ENCODE assay signal across 10 mouse cellular contexts in genomic region chr6:90507443-90507842, GRCm38 (mm10). TPM values are rescaled to one million over a fixed set of nuclear protein-coding genes. Genes with fewer than 3 reads are reported as not detected.
DNase-seq lines count a peak whose midpoint lies in the region; ATAC-seq and TF ChIP-seq lines count a peak whose summit lies in the region.
"Had no signal": no experiment of that assay in that cellular context is flagged by ENCODE, and none has a peak within 500 bp of the region (broad histone marks: within the 10 kb centered on the region; RNA-seq: fewer than 3 reads in every experiment).

No protein-coding gene starts in this region.

- no peaks in the 10 kb centered on the region for H3K9me3 ChIP-seq in limb, embryonic 13.5 days

- TF ChIP-seq CTCF in heart, adult 2 months (IDR thresholded peaks at IDR 0.05): no peak

- no peaks in the 10 kb centered on the region for H3K27me3 ChIP-seq in heart, adult 2 months (ENCODE audit: control insufficient read depth, insufficient read depth, low read length)
- no peaks in the 10 kb centered on the region for H3K27me3 ChIP-seq in limb, embryonic 13.5 days

- peak overlapping the region; percentile 15; the same call in 1 of the 2 replicates for H3K9ac ChIP-seq in heart, adult 2 months (ENCODE audit: low read depth, low read length)
- H3K9ac ChIP-seq in limb, embryonic 13.5 days: no peak overlapping the region

- intact Hi-C loops in heart, adult 2 months (cut with DNase I): loop anchor here (1.0 kb wide), 1 partner anchor 44 kb away; no protein-coding TSS in a partner anchor

- H3K27ac ChIP-seq in heart, adult 2 months: peak overlapping the region; percentile 76
- peak overlapping the region; percentile 82; the same call in 1 of the 2 replicates for H3K27ac ChIP-seq in limb, embryonic 13.5 days

- ATAC-seq in limb, embryonic 13.5 days (ENCODE audit: low FRiP score, low read depth): no peak
- ATAC-seq in CD4-positive, CD25-positive, alpha-beta regulatory T cell, adult 4 months: no peak
- ATAC-seq in granulocyte monocyte progenitor cell, adult 5-6 weeks (replicated peaks; ENCODE audit: poor library complexity, severe bottlenecking): no peak

- peak overlapping the region; percentile 30; the same call in 1 of the 2 replicates for H3K4me2 ChIP-seq in limb, embryonic 13.5 days (replicated peaks)

- peaks cover 15% of the 10 kb centered on the region for H3K4me1 ChIP-seq in heart, adult 2 months (ENCODE audit: control insufficient read depth, insufficient read depth, low read length)
- H3K4me1 ChIP-seq in limb, embryonic 13.5 days: peaks cover 36% of the 10 kb centered on the region

- no peaks in the 10 kb centered on the region for H3K79me2 ChIP-seq in heart, adult 2 months (replicated peaks; ENCODE audit: control insufficient read depth, insufficient read depth, low read length)

- no peak for DNase-seq in heart, adult 2 months
- no peak for DNase-seq in heart, postnatal 4 days
- DNase-seq in kidney, postnatal 14 days: peak; percentile 18
- DNase-seq in kidney, adult 8-10 months: no peak
- peak; percentile 39 for DNase-seq in R1 (ENCODE audit: low read depth, low spot score)

- no peak for TF ChIP-seq POLR2A in heart, adult 2 months (IDR thresholded peaks at IDR 0.05; ENCODE audit: insufficient read depth, low read depth, low read length)

- no peak for TF ChIP-seq EP300 in heart, adult 2 months (IDR thresholded peaks at IDR 0.05; ENCODE audit: insufficient read depth, low read depth, low read length)

- peaks cover 7% of the 10 kb centered on the region; the same call in 1 of the 2 replicates for H3K36me3 ChIP-seq in heart, adult 2 months (ENCODE audit: control insufficient read depth, insufficient read depth, low read length)
- H3K36me3 ChIP-seq in limb, embryonic 13.5 days: no peaks in the 10 kb centered on the region

- no peak overlapping the region for H3K4me3 ChIP-seq in heart, adult 2 months
- H3K4me3 ChIP-seq in limb, embryonic 13.5 days: no peak overlapping the region
- H3K4me3 ChIP-seq: megakaryocyte, embryonic 14.5 days had no signal

RNA-seq across cellular contexts. Expression of gene Aldh1l1, which starts 21.2 kb away (rescaled TPM):
- 1 to 10 TPM; 2.5 to 3.7 TPM for total RNA-seq in heart, adult 2 months (2021)
- 3.2 and 7.5 TPM in 2 replicates for polyA plus RNA-seq in heart, adult 2 months (2012; rRNA removed)
- total RNA-seq in heart, postnatal 4 days (2021): 1 to 10 TPM in 1 of 2 experiments, under 1 TPM in 1; 0.61 to 1.2 TPM
- polyA plus RNA-seq in limb, embryonic 13.5 days (2015; fragmentation: Nextera tagmentation; extraction: Ambion mirVana): 2.0 and 2.4 TPM in 2 replicates
- 1 to 10 TPM; 1.4 to 5.1 TPM for polyA plus RNA-seq in CD4-positive, CD25-positive, alpha-beta regulatory T cell, adult 4 months (2017; shearing (Covaris generic))
- total RNA-seq in granulocyte monocyte progenitor cell, adult 5-6 weeks (2014; fragmentation: Nextera tagmentation): 4.0 and 9.5 TPM in 2 replicates
- total RNA-seq in granulocyte monocyte progenitor cell, adult 5-6 weeks (2017): 2.6 and 2.8 TPM in 2 replicates

RNA-seq across cellular contexts. Expression of gene Klf15, which starts 45.1 kb away (rescaled TPM):
- 10 to 100 TPM; 64.7 to 67.4 TPM for total RNA-seq in heart, adult 2 months (2021)
- polyA plus RNA-seq in heart, adult 2 months (2012; rRNA removed): 54.7 and 60.2 TPM in 2 replicates
- 10 to 100 TPM in 1 of 2 experiments, 1 to 10 TPM in 1; 9.7 to 11.6 TPM for total RNA-seq in heart, postnatal 4 days (2021)
- 5.0 and 5.1 TPM in 2 replicates for polyA plus RNA-seq in limb, embryonic 13.5 days (2015; fragmentation: Nextera tagmentation; extraction: Ambion mirVana)
- not detected for polyA plus RNA-seq in CD4-positive, CD25-positive, alpha-beta regulatory T cell, adult 4 months (2017; shearing (Covaris generic))
- total RNA-seq in granulocyte monocyte progenitor cell, adult 5-6 weeks (2014; fragmentation: Nextera tagmentation): not detected in 2 replicates
- total RNA-seq in granulocyte monocyte progenitor cell, adult 5-6 weeks (2017): not detected in 2 replicates
- total RNA-seq: common myeloid progenitor, adult 5-6 weeks had no signal

Comparison
In these comparisons a context has a peak if more than half of its experiments do, and no peak if none do; other contexts are left out.
1. DNase-seq: peak in kidney, postnatal 14 days (single experiment) and R1 (single experiment); none in heart, adult 2 months (0 of 2), heart, postnatal 4 days (single experiment) and kidney, adult 8-10 months (0 of 2).
2. RNA of gene Klf15, which starts 45.1 kb away (total RNA-seq): 64.7 to 67.4 TPM in heart, adult 2 months and 9.7 to 11.6 TPM in heart, postnatal 4 days; not detected in granulocyte monocyte progenitor cell, adult 5-6 weeks; every median in the first group is over 10 times any median in the second.